Mouse (Mus musculus) kidney, embryonic 15.5 days (tissue): Measurements from ENCODE around the gene Uba5. TPM values are rescaled to one million over a fixed set of nuclear protein-coding genes. Genes with fewer than 3 reads are reported as not detected.
A peak's percentile ranks its signal among the peaks of the same experiment; 100 is the strongest.

Experiments used
- ATAC-seq: fragments of 200-750 bp; cut with Nextera tagmentation; replicated peaks from 2 replicates; pipeline ENCODE4 v1.8.0; 2017; ENCODE audit warnings: moderate TSS enrichment; ENCODE audit not compliant: low FRiP score
- H3K27ac ChIP-seq: fragments of 300-500 bp; sonication (generic); 2 replicates; pipeline ENCODE4 v1.5.1; 2015; ENCODE audit warnings: mild to moderate bottlenecking, inconsistent platforms
- H3K27me3 ChIP-seq: fragments of 300-500 bp; sonication (generic); 2 replicates; pipeline ENCODE4 v1.6.1; 2015; ENCODE audit warnings: inconsistent platforms
- H3K36me3 ChIP-seq: fragments of 300-500 bp; sonication (generic); 2 replicates; pipeline ENCODE4 v1.6.1; 2015; ENCODE audit warnings: inconsistent platforms
- H3K4me1 ChIP-seq: fragments of 300-500 bp; sonication (generic); 2 replicates; pipeline ENCODE4 v1.6.1; 2015; ENCODE audit warnings: inconsistent platforms
- H3K4me2 ChIP-seq: fragments of 300-500 bp; sonication (generic); 2 replicates; pipeline ENCODE4 v1.6.1; 2015; ENCODE audit warnings: moderate library complexity, mild to moderate bottlenecking, inconsistent platforms
- H3K4me3 ChIP-seq: fragments of 300-500 bp; sonication (generic); replicated peaks from 2 replicates; pipeline ENCODE4 v1.5.1; 2015; ENCODE audit warnings: mild to moderate bottlenecking, inconsistent platforms
- H3K9ac ChIP-seq: fragments of 300-500 bp; sonication (generic); 2 replicates; pipeline ENCODE4 v1.6.1; 2015; ENCODE audit warnings: mild to moderate bottlenecking, inconsistent platforms
- H3K9me3 ChIP-seq: fragments of 300-500 bp; sonication (generic); replicated peaks from 2 replicates; pipeline ENCODE4 v1.6.1; 2016; ENCODE audit warnings: inconsistent platforms
- WGBS: fragments of 180-500 bp; shearing (Covaris S2); methylation state at CpG from one replicate; pipeline ENCODE4 v1.1.7; 2015; ENCODE audit warnings: mixed read lengths; 5-methylcytosine and 5-hydroxymethylcytosine counted together
- polyA plus RNA-seq: library from polyadenylated mRNA; unstranded; fragments of >200 nt; fragmentation: Nextera tagmentation; extraction: Ambion mirVana; gene quantifications from 2 replicates; pipeline ENCODE4 v1.2.1, GENCODE M21; 2015

Gene Uba5
- polyA plus RNA-seq, 1 experiment from 2014 or later = 50.3 TPM

DNA sequence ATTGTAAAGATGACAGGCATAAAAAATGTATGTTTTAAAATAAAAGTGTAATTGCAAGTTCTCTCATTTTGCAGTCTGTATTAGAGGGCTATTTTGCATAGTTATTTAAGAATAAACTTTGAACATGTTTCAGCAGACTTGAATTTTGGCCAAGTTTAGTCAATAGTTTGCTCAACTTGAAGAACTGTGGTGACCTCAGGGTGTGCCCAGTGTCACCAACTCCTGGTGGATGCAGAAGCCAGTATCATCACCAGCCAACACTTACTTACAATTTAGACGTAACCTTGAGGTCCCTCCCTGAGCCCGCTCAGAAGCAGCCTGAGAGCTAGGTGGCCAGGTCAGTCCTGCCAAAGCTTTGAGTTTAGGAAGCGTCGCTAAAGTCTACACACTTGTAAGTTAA, 19.3 kb downstream of the Uba5 start:
- 87% methylated on average over 4 of the region's 4 CpGs for WGBS
- Histone ChIP-seq H3K27me3 (no peaks in the 10 kb centered on the region), H3K36me3 (peaks cover 69% of the 10 kb centered on the region), H3K9me3 (no peaks in the 10 kb centered on the region), H3K4me2 (no peak overlapping the region), H3K4me3 (no peak overlapping the region), H3K9ac (no peak overlapping the region), H3K4me1 (no peaks in the 10 kb centered on the region), H3K27ac (no peak overlapping the region)
- no peak for ATAC-seq

- H3K9me3 ChIP-seq = no peaks in the 10 kb centered on the region
- no peak within 1 kb of the TSS for H3K27ac ChIP-seq
- no peak for ATAC-seq
- H3K27me3 ChIP-seq = no peaks in the 10 kb centered on the region
- H3K4me1 ChIP-seq = no peaks in the 10 kb centered on the region
- H3K4me2 ChIP-seq = no peak within 1 kb of the TSS
- no peak within 1 kb of the TSS for H3K4me3 ChIP-seq
- 58% methylated on average over 2 of the region's 2 CpGs for WGBS
- no peak within 1 kb of the TSS for H3K9ac ChIP-seq
- peaks cover 65% of the 10 kb centered on the region for H3K36me3 ChIP-seq
These were observed 22.6 kb downstream of the Uba5 start, which contains the start of gene Gm28305 for GRCm38 (mm10) chr9:104040362-104040761. TSS of gene Gm28305 (plus strand) at chr9:104040662.

DNA sequence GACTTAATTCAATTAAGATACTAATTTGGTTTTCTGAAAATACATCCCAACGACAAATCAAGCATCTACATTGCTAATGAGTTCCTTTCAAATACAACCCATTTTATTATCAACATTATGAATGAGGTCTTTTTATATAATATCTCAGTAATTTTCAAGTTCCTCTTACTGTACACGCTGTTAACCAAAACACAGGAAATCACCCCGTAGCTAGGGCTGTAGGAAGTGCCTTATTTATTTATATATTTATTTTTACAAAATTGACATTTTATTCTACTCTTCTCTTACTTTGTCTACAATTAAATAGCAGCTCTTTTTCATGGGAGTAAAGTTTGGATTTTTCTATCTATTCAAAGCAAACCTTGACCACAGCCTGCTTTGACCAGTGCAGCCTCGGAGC, 23.2 kb downstream of the Uba5 start:
- WGBS = 88% methylated on average over 4 of the region's 4 CpGs
- no peaks in the 10 kb centered on the region for H3K4me1 ChIP-seq

GRCm38 (mm10) chr9:104039031-104039695, 23.8 kb downstream of the Uba5 start:
- H3K4me3 ChIP-seq = no peak overlapping the region
- no peak overlapping the region for H3K27ac ChIP-seq
- no peaks in the 10 kb centered on the region for H3K27me3 ChIP-seq
- H3K36me3 ChIP-seq = peaks cover 59% of the 10 kb centered on the region
- H3K9me3 ChIP-seq = no peaks in the 10 kb centered on the region
- no peak for ATAC-seq
- H3K4me2 ChIP-seq = no peak overlapping the region
- no peak overlapping the region for H3K9ac ChIP-seq
- H3K4me1 ChIP-seq = no peaks in the 10 kb centered on the region
- 90% methylated on average over 21 of the region's 21 CpGs for WGBS

More for the DNA sequence above, 23.2 kb downstream of the Uba5 start:
- H3K36me3 ChIP-seq = peaks cover 62% of the 10 kb centered on the region
- no peak overlapping the region for H3K4me3 ChIP-seq
- no peaks in the 10 kb centered on the region for H3K27me3 ChIP-seq
- H3K4me2 ChIP-seq = no peak overlapping the region
- no peak for ATAC-seq
- no peak overlapping the region for H3K9ac ChIP-seq
- H3K9me3 ChIP-seq = no peaks in the 10 kb centered on the region
- H3K27ac ChIP-seq = no peak overlapping the region

DNA sequence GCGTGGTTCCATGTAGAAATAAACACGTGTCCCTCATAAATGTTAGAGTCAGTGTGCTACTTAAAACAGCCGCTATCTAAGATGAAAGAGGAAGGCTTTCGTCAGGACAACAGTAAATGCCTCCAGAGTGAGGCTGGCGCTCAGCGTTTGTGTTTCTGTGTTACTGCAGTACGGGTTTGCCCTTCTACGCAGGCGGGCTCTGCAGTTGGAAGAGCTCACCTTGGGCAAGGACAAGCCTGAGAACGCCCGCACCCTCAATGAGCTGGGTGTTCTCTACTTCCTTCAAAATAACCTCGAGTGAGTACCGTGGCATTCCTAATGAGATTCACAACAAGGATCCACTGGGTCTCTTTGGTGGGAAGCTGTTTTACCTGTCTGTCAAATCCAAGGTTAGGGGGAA, 24.7 kb downstream of the Uba5 start:
- no peak overlapping the region for H3K27ac ChIP-seq
- H3K4me2 ChIP-seq = no peak overlapping the region
- no peaks in the 10 kb centered on the region for H3K4me1 ChIP-seq
- H3K9me3 ChIP-seq = no peaks in the 10 kb centered on the region
- no peak for ATAC-seq
- no peaks in the 10 kb centered on the region for H3K27me3 ChIP-seq
- WGBS = 92% methylated on average over 13 of the region's 13 CpGs
- H3K9ac ChIP-seq = no peak overlapping the region
- H3K36me3 ChIP-seq = peaks cover 58% of the 10 kb centered on the region
- no peak overlapping the region for H3K4me3 ChIP-seq

DNA sequence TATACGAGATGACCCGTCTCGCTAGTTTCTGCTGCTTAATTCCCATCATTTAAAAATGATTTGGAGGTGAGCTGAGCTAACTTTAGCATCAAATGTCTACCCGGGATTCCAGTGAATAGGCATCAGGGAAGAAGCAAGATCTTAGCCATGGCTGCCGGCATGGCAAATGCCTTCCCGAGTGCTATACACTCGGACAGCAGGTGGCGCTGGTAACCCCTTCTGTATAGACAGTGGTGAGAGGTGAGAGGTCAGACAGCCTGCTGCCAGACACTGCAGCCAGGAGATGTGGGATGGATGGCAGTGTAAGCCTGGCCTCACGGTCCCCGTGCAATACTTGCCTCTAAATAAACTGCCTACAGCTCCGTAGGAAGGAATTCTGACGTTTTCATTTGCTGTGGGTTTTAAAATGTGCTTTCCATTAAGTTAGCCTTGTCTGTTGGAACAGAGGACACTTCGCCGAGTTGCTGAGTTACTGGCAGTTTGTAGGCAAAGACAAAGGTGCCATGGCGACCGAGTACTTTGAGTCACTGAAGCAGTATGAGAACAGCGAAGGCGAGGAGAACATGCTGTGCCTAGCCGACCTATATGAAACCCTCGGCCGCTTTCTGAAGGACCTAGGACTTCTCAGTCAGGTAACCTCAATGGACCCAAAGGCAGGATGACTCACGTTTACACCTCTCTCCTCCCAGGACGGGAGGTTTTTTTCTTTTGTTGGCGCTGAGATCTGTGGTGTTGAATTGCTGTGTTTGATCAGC, 27.5 kb downstream of the Uba5 start:
- no peak overlapping the region for H3K4me2 ChIP-seq
- peak; percentile 79 for ATAC-seq
- H3K36me3 ChIP-seq = peaks cover 61% of the 10 kb centered on the region
- H3K27ac ChIP-seq = no peak overlapping the region
- H3K4me3 ChIP-seq = no peak overlapping the region
- no peak overlapping the region for H3K9ac ChIP-seq
- H3K27me3 ChIP-seq = no peaks in the 10 kb centered on the region
- H3K4me1 ChIP-seq = no peaks in the 10 kb centered on the region
- H3K9me3 ChIP-seq = no peaks in the 10 kb centered on the region
- whole genome bisulfite sequencing = 53% methylated on average over 24 of the region's 24 CpGs

DNA sequence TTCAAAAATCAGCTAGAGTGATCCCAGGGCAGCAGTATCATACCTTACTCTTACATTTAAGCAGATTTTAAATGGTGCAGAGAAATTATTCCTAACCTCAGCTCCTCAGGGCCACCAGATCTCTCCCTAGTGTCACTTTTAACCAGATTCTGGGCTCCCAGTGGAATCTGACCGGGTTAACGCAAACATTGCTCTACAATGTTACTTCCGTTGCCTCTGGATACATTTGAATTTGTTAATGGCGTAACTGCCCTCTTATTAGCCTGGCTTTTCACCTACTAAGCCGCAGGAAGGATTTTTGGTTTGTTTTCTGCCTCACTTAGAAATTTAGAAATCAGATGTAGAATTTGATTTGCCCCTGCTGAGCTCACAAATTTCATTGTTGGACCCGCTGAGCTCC, 28.2 kb downstream of the Uba5 start:
- H3K27ac ChIP-seq = no peak overlapping the region
- no peaks in the 10 kb centered on the region for H3K4me1 ChIP-seq
- H3K4me3 ChIP-seq = no peak overlapping the region
- H3K9me3 ChIP-seq = no peaks in the 10 kb centered on the region
- no peak for ATAC-seq
- no peak overlapping the region for H3K4me2 ChIP-seq
- WGBS = 79% methylated on average over 6 of the region's 6 CpGs
- peaks cover 62% of the 10 kb centered on the region for H3K36me3 ChIP-seq
- H3K27me3 ChIP-seq = no peaks in the 10 kb centered on the region
- no peak overlapping the region for H3K9ac ChIP-seq

GRCm38 (mm10) chr9:104034231-104034630, 28.7 kb downstream of the Uba5 start:
- no peaks in the 10 kb centered on the region for H3K4me1 ChIP-seq
- no peak overlapping the region for H3K4me2 ChIP-seq
- 84% methylated on average over 8 of the region's 8 CpGs for WGBS
- no peak overlapping the region for H3K27ac ChIP-seq
- H3K36me3 ChIP-seq = peaks cover 62% of the 10 kb centered on the region
- H3K9ac ChIP-seq = no peak overlapping the region
- no peak overlapping the region for H3K4me3 ChIP-seq
- no peaks in the 10 kb centered on the region for H3K27me3 ChIP-seq
- ATAC-seq = no peak
- no peaks in the 10 kb centered on the region for H3K9me3 ChIP-seq

DNA sequence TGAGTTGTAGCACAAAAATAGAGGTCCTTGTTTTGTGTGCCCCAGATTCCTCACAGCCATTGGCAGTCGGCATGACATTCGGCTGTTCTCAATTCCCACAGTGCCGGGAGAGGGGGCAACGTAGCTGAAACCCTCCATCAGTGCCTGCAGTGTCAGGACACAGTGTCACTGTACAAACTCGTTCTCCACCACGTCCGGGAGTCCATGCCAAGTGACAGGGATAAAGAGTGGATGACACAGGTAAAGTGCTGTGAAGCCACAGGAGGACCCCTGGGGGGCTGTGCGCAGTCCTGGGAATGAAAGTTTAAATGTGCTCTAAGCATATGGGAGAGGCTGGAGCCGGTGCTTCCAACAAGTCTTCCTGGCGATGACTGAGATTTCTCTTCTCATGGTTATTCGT, 33.1 kb downstream of the Uba5 start:
- ATAC-seq = no peak
- 91% methylated on average over 11 of the region's 11 CpGs for WGBS
- H3K9ac ChIP-seq = no peak overlapping the region

GRCm38 (mm10) chr9:104027186-104027585, 35.7 kb downstream of the Uba5 start:
- 98% methylated on average over 8 of the region's 8 CpGs for WGBS
- no peak for ATAC-seq

More for the DNA sequence above, 33.1 kb downstream of the Uba5 start:
- H3K9me3 ChIP-seq = no peaks in the 10 kb centered on the region
- H3K27ac ChIP-seq = no peak overlapping the region
- no peaks in the 10 kb centered on the region for H3K4me1 ChIP-seq
- no peak overlapping the region for H3K4me3 ChIP-seq
- no peaks in the 10 kb centered on the region for H3K27me3 ChIP-seq
- no peak overlapping the region for H3K4me2 ChIP-seq
- peaks cover 62% of the 10 kb centered on the region for H3K36me3 ChIP-seq

GRCm38 (mm10) chr9:104021026-104021425, 41.9 kb downstream of the Uba5 start:
- H3K36me3 ChIP-seq = peaks cover 86% of the 10 kb centered on the region
- H3K4me1 ChIP-seq = no peaks in the 10 kb centered on the region
- ATAC-seq = no peak
- no peak overlapping the region for H3K4me3 ChIP-seq
- H3K27me3 ChIP-seq = no peaks in the 10 kb centered on the region
- H3K9me3 ChIP-seq = no peaks in the 10 kb centered on the region
- no peak overlapping the region for H3K9ac ChIP-seq
- no peak overlapping the region for H3K27ac ChIP-seq
- WGBS = 93% methylated on average over 10 of the region's 10 CpGs
- H3K4me2 ChIP-seq = no peak overlapping the region

More at GRCm38 (mm10) chr9:104027186-104027585, 35.7 kb downstream of the Uba5 start:
- H3K9me3 ChIP-seq = no peaks in the 10 kb centered on the region
- no peak overlapping the region for H3K4me3 ChIP-seq
- H3K4me2 ChIP-seq = no peak overlapping the region
- no peak overlapping the region for H3K27ac ChIP-seq
- H3K27me3 ChIP-seq = no peaks in the 10 kb centered on the region
- no peaks in the 10 kb centered on the region for H3K4me1 ChIP-seq
- H3K36me3 ChIP-seq = peaks cover 72% of the 10 kb centered on the region
- H3K9ac ChIP-seq = no peak overlapping the region

- no peak overlapping the region for H3K4me3 ChIP-seq
- H3K36me3 ChIP-seq = peaks cover 74% of the 10 kb centered on the region
- H3K9me3 ChIP-seq = no peaks in the 10 kb centered on the region
- no peak for ATAC-seq
- no peaks in the 10 kb centered on the region for H3K4me1 ChIP-seq
- H3K27ac ChIP-seq = no peak overlapping the region
- H3K4me2 ChIP-seq = no peak overlapping the region
- H3K27me3 ChIP-seq = no peaks in the 10 kb centered on the region
- WGBS = 57% methylated on average over 1 of the region's 1 CpGs
- H3K9ac ChIP-seq = no peak overlapping the region
These were observed 48.4 kb downstream of the Uba5 start for GRCm38 (mm10) chr9:104014526-104014925.
